Mouse (Mus musculus): Measurements from ENCODE around the gene Fbp2.

DNA sequence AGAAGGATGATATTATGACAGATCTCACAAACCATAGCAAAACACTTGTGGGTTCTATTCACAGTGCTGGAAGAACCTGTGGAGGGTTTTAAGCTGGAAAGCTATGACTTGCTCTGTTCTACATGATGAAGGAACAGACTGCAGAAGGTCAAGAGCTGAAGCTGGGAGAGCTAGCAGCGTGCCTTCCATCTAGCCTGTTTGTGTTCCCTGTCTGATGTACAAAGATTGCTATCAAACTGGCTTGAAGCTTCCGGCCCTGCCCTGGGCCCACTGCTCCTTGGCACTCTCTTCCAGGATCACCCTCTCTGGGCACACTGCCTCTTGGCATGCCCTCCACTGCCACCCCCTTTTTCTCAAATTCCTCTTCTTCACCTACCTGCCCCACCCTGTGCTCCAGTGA lies 31.1 kb upstream of the Fbp2 start:
- TF ChIP-seq CTCF (IDR thresholded peaks at IDR 0.05; ENCODE audit: borderline replicate concordance, insufficient read depth, low read length) (no peak), POLR2A (IDR thresholded peaks at IDR 0.05; ENCODE audit: low read depth, low read length) (no peak)

Measured in embryonic fibroblast, embryonic 13.5 days (primary cell).